Mouse (Mus musculus): ENCODE measurements around the gene Maf. TPM values are rescaled to one million over a fixed set of nuclear protein-coding genes. Genes with fewer than 3 reads are reported as not detected.
A peak's percentile ranks its signal among the peaks of the same experiment; 100 is the strongest.

The Maf gene
- polyA plus RNA-seq, 1 experiment: 42.4 TPM

DNA sequence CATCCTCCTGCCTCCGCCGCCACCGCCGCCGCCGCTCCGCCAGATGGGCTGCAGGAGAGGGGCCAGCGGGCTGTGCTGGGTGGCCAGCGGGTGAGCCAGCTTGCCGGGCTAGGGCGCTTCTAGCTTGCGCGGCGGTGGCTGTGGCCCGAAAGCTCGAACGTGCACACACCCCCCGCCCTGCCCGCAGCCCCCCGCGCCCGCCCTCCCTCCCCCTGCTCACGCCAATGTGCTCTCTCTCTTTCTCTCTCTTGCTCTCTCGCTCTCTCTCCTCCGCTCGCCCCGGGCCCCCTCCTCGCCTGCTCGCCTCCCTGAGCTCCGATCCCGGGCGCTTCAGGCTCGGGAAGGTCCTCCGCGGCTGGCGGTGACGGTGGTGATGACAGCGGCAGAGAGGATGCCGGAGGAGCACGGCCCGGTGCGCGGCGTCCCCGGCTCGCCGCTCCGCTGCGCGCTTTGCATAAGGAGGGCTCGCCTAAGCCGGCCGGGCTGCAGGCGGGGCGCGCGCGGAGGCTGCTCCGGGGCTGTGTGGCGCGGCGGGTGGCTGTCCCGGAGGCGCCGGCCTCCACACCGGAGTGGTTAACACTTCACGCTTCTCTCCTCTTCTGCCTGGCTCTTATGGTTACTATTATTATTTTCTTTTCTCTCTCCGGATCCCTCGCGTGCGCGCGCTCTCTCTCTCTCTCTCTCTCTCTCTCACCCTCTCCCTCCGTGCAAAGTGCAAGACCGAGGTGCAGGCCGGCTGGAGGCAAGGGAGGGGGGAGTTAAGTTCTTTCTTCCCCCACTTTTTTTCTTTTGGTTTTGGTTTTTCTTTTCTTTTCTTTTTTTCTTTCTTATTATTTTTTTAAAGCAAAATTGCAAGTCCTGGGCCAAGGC lies 498 bp downstream of the Maf start:
- no peaks in the 10 kb centered on the region for H3K27me3 ChIP-seq (replicated peaks; ENCODE audit: control insufficient read depth, insufficient read depth, low read length)
- DNase-seq: peak; percentile 69
- H3K4me1 ChIP-seq (ENCODE audit: control insufficient read depth, insufficient read depth, low read length): peaks cover 5% of the 10 kb centered on the region; the same call in 1 of the 2 replicates
- no peak for TF ChIP-seq POLR2A (IDR thresholded peaks at IDR 0.05; ENCODE audit: low read depth, low read length)
- no peak for TF ChIP-seq CTCF (conservative IDR thresholded peaks at IDR 0.05; ENCODE audit: insufficient read depth, insufficient read length, low read depth, low read length)
- peak overlapping the region; percentile 95 for H3K4me3 ChIP-seq (ENCODE audit: insufficient read depth, low read depth, low read length)
- H3K27ac ChIP-seq (ENCODE audit: insufficient read depth, low read depth, low read length): peak overlapping the region; percentile 97
- WGBS: 1% methylated on average over 65 of the region's 76 CpGs
- H3K36me3 ChIP-seq (ENCODE audit: control insufficient read depth, insufficient read depth, low read length): peaks cover 3% of the 10 kb centered on the region; the same call in 1 of the 2 replicates

DNA sequence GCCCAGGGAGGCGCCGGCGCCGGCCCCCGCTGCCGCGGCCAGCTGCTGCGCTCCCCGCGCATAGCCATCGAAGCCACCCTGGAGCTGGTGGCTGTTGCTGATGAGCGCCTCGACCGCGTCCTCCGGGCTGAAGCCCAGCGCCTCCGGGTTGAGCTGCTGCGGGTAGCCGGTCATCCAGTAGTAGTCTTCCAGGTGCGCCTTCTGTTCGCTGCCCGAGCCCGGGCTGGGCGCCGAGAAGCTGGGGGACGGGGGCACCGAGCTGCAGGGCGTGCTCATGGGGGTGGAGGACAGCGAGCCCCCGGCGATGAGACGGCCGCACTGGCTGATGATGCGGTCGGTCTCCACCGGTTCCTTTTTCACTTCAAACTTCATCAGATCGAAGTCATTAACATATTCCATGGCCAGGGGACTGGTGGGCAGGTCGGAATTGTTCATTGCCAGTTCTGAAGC lies 1.2 kb downstream of the Maf start:
- peak overlapping the region; percentile 95 for H3K4me3 ChIP-seq (ENCODE audit: insufficient read depth, low read depth, low read length)
- TF ChIP-seq CTCF (conservative IDR thresholded peaks at IDR 0.05; ENCODE audit: insufficient read depth, insufficient read length, low read depth, low read length) (no peak), POLR2A (IDR thresholded peaks at IDR 0.05; ENCODE audit: low read depth, low read length) (no peak)
- DNase-seq: peak; percentile 51
- H3K36me3 ChIP-seq (ENCODE audit: control insufficient read depth, insufficient read depth, low read length): peaks cover 3% of the 10 kb centered on the region; the same call in 1 of the 2 replicates
- peaks cover 5% of the 10 kb centered on the region; the same call in 1 of the 2 replicates for H3K4me1 ChIP-seq (ENCODE audit: control insufficient read depth, insufficient read depth, low read length)
- WGBS: under 1% methylated on average over 38 of the region's 39 CpGs
- H3K27me3 ChIP-seq (replicated peaks; ENCODE audit: control insufficient read depth, insufficient read depth, low read length): no peaks in the 10 kb centered on the region
- H3K27ac ChIP-seq (ENCODE audit: insufficient read depth, low read depth, low read length): peak overlapping the region; percentile 96

DNA sequence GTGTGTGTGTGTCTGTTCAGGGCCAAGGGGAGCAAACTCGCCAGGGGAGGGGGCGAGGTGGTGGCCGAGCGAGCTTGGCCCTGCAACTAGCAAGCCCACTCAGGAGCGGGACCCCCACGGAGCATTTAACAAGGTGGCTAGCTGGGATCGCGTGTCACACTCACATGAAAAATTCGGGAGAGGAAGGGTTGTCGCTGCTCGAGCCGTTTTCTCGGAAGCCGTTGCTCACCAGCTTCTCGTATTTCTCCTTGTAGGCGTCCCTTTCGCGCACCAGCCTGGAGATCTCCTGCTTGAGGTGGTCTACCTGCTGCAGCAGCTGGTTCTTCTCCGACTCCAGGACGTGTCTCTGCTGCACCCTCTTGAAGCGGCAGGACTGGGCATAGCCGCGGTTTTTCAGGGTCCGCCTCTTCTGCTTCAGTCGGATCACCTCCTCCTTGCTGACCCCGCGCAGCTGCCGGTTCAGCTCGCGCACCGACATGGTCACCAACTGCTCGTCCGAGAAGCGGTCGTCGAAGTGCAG lies 1.9 kb downstream of the Maf start:
- no peaks in the 10 kb centered on the region for H3K27me3 ChIP-seq (replicated peaks; ENCODE audit: control insufficient read depth, insufficient read depth, low read length)
- peak overlapping the region; percentile 95 for H3K4me3 ChIP-seq (ENCODE audit: insufficient read depth, low read depth, low read length)
- H3K27ac ChIP-seq (ENCODE audit: insufficient read depth, low read depth, low read length): peak overlapping the region; percentile 96
- peak; percentile 65 for DNase-seq
- peaks cover 3% of the 10 kb centered on the region; the same call in 1 of the 2 replicates for H3K36me3 ChIP-seq (ENCODE audit: control insufficient read depth, insufficient read depth, low read length)
- TF ChIP-seq POLR2A (IDR thresholded peaks at IDR 0.05; ENCODE audit: low read depth, low read length) (no peak), CTCF (conservative IDR thresholded peaks at IDR 0.05; ENCODE audit: insufficient read depth, insufficient read length, low read depth, low read length) (no peak)
- H3K4me1 ChIP-seq (ENCODE audit: control insufficient read depth, insufficient read depth, low read length): peaks cover 4% of the 10 kb centered on the region; the same call in 1 of the 2 replicates
- 3% methylated on average over 36 of the region's 36 CpGs for WGBS

DNA sequence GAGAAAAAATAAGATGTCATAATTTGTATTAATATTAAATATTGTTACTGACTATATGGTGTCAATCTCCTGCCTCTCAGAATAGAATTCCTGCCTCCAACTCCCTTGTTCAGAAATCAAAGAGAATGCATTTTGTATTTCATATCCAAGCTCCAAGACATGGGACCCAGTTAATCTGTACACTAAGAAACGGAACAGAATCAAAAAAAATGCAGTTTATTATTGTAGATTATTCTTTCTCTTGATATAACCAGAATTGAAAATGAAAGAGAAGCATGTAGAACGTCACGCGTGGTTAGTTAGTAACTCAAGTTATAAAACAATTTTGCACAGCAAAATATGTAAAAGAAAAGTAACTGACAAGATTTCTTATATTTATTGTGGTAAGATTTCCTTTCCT lies 4.5 kb downstream of the Maf start:
- DNase-seq: no peak
- Histone ChIP-seq H3K27ac (ENCODE audit: insufficient read depth, low read depth, low read length) (no peak overlapping the region), H3K27me3 (replicated peaks; ENCODE audit: control insufficient read depth, insufficient read depth, low read length) (no peaks in the 10 kb centered on the region), H3K4me1 (ENCODE audit: control insufficient read depth, insufficient read depth, low read length) (peaks cover 8% of the 10 kb centered on the region; the same call in 1 of the 2 replicates), H3K36me3 (ENCODE audit: control insufficient read depth, insufficient read depth, low read length) (peaks cover 3% of the 10 kb centered on the region; the same call in 1 of the 2 replicates), H3K4me3 (ENCODE audit: insufficient read depth, low read depth, low read length) (peak overlapping the region; percentile 69; the same call in 1 of the 2 replicates)
- TF ChIP-seq POLR2A (IDR thresholded peaks at IDR 0.05; ENCODE audit: low read depth, low read length) (no peak), CTCF (conservative IDR thresholded peaks at IDR 0.05; ENCODE audit: insufficient read depth, insufficient read length, low read depth, low read length) (no peak)
- 54% methylated on average over 4 of the region's 4 CpGs for WGBS

DNA sequence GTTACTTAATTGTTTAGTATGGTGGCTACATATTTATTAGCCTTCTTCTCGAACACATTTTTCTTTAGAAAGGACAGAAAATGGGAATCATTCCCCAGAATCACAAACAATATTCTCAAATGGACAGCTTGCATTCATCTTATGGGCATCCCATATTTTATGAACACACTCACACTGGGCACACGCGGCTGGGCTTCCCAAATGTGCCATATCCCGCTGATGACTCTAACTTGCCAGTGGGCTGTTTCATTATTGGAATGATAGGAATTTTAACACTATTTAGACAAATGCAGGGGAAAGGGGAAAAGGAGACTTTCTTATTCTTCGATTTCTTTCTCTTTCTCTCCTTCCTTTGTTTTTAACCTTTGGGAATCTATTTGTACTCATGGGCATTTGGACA lies 6.6 kb downstream of the Maf start:
- no peaks in the 10 kb centered on the region; the same call in 1 of the 2 replicates for H3K36me3 ChIP-seq (ENCODE audit: control insufficient read depth, insufficient read depth, low read length)
- H3K27me3 ChIP-seq (replicated peaks; ENCODE audit: control insufficient read depth, insufficient read depth, low read length): no peaks in the 10 kb centered on the region
- 0 out of 2 replicates have a peak overlapping the region, but pooled peaks have one; percentile 50 for H3K27ac ChIP-seq (ENCODE audit: insufficient read depth, low read depth, low read length)
- H3K4me1 ChIP-seq (ENCODE audit: control insufficient read depth, insufficient read depth, low read length): peaks cover 8% of the 10 kb centered on the region; the same call in 1 of the 2 replicates
- no peak for DNase-seq
- 50% methylated on average over 5 of the region's 5 CpGs for whole genome bisulfite sequencing
- H3K4me3 ChIP-seq (ENCODE audit: insufficient read depth, low read depth, low read length): peak overlapping the region; percentile 27; the same call in 1 of the 2 replicates
- TF ChIP-seq CTCF (conservative IDR thresholded peaks at IDR 0.05; ENCODE audit: insufficient read depth, insufficient read length, low read depth, low read length) (no peak), POLR2A (IDR thresholded peaks at IDR 0.05; ENCODE audit: low read depth, low read length) (no peak)

DNA sequence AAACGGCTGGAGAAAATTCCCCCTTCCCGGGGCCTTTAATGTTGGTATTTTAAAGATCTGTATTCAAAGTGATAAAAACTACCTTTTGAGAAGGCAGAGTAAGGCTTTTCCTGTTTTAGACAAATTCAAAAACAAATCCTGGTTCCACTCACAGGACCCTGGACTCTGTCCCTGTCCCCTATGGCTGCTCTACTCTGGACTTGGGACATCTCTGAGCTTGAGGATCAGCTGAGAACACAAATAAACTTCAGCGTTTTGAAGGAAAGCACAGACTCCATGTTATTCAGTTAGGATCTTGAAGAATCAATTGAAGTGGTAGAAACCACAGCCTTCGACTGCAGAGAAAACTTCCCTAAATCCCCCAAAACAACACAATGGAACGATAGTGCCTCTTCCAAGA lies 8.4 kb downstream of the Maf start:
- TF ChIP-seq CTCF (conservative IDR thresholded peaks at IDR 0.05; ENCODE audit: insufficient read depth, insufficient read length, low read depth, low read length) (no peak), POLR2A (IDR thresholded peaks at IDR 0.05; ENCODE audit: low read depth, low read length) (no peak)
- WGBS: 50% methylated on average over 5 of the region's 5 CpGs
- Histone ChIP-seq H3K4me1 (ENCODE audit: control insufficient read depth, insufficient read depth, low read length) (peaks cover 8% of the 10 kb centered on the region; the same call in 1 of the 2 replicates), H3K27ac (ENCODE audit: insufficient read depth, low read depth, low read length) (peak overlapping the region; percentile 72), H3K4me3 (ENCODE audit: insufficient read depth, low read depth, low read length) (no peak overlapping the region), H3K27me3 (replicated peaks; ENCODE audit: control insufficient read depth, insufficient read depth, low read length) (no peaks in the 10 kb centered on the region), H3K36me3 (ENCODE audit: control insufficient read depth, insufficient read depth, low read length) (no peaks in the 10 kb centered on the region; the same call in 1 of the 2 replicates)
- peak; percentile 62 for DNase-seq

DNA sequence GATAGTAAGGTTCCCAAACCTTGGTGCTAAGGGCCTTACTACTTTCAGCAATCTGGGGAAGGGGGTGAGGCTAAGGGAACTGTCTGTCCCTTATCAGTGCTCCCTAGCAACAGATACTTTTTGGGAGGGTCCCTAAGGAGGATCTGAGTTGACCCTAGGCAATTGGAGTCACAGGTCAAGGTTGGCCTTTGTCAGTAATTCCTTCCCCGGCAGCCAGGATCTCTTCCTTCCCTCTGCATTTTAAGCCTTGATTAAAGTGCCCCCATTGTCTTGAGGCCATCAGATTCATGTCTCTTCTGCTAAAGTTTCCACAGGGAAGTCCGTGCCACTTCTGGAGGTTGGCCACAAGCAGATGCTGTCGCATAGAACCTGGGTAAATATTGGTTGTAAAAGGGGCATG lies 10.2 kb downstream of the Maf start:
- Histone ChIP-seq H3K27ac (ENCODE audit: insufficient read depth, low read depth, low read length) (no peak overlapping the region), H3K4me3 (ENCODE audit: insufficient read depth, low read depth, low read length) (no peak overlapping the region), H3K36me3 (ENCODE audit: control insufficient read depth, insufficient read depth, low read length) (no peaks in the 10 kb centered on the region; the same call in 1 of the 2 replicates), H3K27me3 (replicated peaks; ENCODE audit: control insufficient read depth, insufficient read depth, low read length) (no peaks in the 10 kb centered on the region), H3K4me1 (ENCODE audit: control insufficient read depth, insufficient read depth, low read length) (peaks cover 8% of the 10 kb centered on the region; the same call in 1 of the 2 replicates)
- 42% methylated on average over 3 of the region's 3 CpGs for WGBS
- no peak for TF ChIP-seq POLR2A (IDR thresholded peaks at IDR 0.05; ENCODE audit: low read depth, low read length)
- TF ChIP-seq CTCF (conservative IDR thresholded peaks at IDR 0.05; ENCODE audit: insufficient read depth, insufficient read length, low read depth, low read length): no peak
- DNase-seq: no peak
